Mouse (Mus musculus): ENCODE data around the gene Get4.

Get4 gene

DNA sequence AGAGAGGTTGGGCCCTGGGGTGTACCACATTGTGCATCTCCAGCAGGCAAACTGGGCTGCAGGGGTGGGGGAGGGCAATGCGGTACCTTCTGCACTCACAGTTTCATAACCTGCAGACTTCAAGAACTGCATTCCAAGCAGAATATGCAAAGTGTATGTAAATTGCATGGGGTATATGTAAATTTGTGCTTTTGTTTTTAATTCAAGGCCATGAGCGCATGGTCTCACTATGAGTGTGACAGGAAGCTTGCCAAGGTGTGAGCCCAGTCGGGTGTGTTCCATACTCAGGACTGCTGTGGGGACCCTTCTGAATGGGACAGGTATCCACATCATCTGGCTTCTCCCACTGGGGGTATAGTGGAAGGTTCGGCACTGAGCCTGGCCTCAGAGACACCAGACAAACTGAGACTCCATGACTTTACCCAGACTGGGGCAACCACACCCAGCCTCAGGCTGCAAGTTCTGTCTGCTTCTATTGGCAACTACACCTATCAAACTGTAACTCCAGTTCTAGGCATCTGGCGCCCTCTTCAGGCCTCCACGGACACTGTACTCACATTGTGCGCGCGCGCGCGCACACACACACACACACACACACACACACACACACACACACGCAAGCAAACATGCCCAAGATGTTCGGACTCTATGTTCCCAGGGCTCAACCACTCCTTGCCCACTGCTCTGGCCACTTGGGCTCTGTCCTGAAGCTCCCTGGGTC is 31.5 kb downstream of the Get4 start:
- no peak for DNase-seq (ENCODE audit: low read depth, low spot score)

- no peak for DNase-seq (ENCODE audit: low read depth, low spot score)
Measured at GRCm38 (mm10) chr5:139285383-139286067, 33.4 kb downstream of the Get4 start.

DNA sequence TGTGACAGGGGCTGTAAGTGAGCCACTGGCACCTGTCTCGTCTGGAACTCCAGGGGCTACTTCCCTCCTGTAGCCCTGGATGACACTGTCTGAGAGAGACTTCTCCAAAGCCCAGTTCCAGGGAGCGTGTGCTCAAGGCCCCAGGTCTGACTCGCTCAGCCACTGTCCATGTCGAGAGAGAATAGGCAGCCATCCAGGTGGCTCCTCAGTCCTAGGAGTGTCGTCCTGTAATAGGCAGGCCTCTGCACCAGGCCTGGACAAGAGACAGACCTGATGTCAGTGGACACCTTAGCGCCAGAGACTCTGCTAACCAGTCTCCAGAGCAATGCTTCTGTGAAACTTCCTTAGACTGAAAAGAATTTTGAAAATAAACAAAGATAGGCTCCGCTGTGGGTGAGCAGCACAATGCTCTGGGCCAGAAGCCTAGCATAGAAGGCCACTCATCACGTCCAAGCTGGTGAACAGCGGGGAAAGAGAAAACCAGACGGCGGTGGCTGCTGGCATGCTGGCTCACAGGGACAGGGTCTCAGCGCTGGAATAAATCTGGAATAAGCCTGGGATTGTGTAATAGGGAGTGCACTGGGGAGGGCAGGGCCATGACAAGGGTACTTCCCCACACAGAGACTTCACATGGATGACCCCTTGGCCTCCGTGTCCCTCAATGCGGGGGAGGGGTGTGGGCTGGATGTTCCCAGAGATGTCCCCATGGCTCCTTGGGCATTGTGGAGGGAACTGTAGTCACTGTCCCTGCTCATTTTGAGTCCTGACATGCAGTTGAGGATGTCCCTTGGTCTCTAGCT is 34.2 kb downstream of the Get4 start:
- DNase-seq (ENCODE audit: low read depth, low spot score) = no peak

DNA sequence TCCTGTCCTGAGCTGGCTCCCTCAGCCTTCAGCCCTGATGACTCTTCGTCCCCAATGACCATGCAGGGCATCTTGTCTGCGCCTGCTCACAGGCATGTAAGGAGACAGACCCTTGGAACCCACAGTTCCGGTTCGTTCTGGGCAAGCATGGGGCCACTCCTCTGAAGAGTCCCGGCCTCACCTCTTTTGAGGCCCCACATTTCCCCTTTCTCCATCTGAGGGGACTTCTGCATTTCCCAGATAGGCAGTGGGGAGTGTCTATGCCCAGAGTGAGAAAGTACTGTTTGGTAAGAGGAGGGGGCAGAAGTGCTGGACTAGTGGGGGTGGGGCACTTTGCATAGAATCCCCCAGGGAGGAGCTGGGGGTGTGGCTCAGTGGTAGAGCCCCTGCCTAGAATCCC is 35.0 kb downstream of the Get4 start:
- DNase-seq (ENCODE audit: low read depth, low spot score) = no peak

DNA sequence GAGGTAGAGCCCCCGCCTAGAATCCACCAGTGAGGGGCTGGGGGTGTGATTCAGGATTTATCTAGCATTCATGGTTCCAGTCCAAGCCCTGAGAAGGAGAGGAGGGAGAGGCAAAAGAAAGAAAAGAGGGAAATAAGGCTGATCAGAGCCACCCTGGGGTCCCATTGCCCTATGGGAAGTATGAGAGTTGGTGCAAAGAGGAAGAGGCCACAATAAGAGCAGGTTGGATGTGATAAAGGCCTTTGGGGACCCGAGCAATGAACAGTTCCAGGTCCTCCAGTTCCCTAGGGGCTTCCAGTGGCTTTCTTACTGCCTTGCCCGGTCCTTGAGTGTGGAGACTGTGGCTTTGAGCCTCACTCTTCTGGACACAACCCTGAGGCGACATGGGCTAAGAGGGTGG is 35.7 kb downstream of the Get4 start:
- DNase-seq (ENCODE audit: low read depth, low spot score) = no peak

DNA sequence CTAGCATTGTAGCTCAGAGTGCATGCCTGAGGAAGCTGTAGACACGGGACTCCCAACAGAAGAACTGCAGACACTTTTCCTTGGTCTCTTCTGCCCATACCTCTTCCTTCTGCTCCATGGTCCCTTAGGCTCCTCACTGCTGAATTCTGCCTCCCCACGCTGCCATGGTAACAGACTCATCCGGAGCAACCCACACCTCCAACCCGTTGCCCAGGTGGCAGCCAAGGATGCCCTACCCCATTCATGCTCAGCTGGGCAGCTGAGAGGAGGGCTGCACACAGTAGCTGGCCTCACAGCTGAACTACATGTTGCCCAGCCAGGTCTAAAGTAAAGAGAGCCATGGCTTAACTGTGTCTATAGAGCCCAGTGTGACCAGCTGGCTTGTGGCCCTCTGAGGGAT is 36.5 kb downstream of the Get4 start:
- DNase-seq (ENCODE audit: low read depth, low spot score) = no peak

DNA sequence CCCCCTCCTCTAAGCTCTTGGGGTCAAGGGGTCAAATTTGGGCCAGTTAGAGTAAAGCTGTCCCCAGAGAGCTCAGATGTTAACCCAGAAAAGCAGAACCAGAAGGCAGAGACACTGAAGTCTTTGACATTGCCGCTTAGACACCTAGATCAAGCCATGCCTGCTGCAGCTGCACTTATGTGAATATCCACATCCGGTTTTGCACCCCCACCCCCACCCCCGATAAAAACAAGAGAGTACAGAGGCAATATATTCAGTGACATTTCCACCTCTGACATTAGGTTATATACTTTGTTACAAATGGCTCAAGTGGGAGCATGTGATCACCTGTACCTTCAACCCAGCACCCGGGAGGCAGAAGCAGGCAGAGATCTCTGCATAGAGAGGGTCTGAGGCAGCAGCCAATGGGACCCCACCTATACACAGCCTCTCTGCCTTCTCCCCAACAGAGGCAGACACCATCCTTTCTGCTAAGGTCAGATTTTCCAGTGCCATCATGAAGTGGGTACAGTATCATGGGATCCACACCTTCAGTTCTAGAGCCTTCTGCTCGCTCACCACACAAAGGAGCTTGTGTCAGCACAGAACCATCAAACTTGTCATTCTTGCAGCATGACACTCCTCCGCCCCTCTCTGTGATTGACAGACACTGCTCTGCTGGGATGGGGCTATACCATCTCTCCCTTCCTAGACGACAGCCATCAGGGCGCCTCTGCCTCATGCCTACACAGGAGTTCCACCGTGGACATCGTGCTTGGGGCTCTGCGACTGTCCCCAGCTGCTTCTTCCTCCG is 38.5 kb downstream of the Get4 start:
- no peak for DNase-seq (ENCODE audit: low read depth, low spot score)

- no peak for DNase-seq (ENCODE audit: low read depth, low spot score)
Measured at GRCm38 (mm10) chr5:139291811-139292560, 39.9 kb downstream of the Get4 start.

DNA sequence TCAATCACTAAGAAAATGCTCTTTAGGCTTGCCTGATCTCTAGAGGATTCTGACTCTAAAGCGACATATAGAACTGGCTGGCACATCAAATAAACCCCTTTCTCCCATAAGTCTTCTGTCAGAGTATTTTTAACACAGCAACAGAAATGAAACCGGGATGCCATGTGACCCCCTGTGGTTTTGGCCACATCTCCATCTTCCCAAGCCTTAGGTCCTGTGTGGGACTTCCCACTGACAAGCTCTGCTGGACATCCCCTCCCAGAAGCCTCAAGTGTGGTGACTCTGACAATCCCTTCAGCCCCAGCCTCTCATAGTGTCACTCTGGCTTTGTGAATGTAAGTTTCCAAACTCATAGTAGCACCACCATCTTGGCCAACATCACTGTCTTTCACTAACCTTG is 42.0 kb downstream of the Get4 start:
- no peak for DNase-seq (ENCODE audit: low read depth, low spot score)

GRCm38 (mm10) chr5:139297092-139297491 is 45.0 kb downstream of the Get4 start:
- DNase-seq (ENCODE audit: low read depth, low spot score) = no peak

DNA sequence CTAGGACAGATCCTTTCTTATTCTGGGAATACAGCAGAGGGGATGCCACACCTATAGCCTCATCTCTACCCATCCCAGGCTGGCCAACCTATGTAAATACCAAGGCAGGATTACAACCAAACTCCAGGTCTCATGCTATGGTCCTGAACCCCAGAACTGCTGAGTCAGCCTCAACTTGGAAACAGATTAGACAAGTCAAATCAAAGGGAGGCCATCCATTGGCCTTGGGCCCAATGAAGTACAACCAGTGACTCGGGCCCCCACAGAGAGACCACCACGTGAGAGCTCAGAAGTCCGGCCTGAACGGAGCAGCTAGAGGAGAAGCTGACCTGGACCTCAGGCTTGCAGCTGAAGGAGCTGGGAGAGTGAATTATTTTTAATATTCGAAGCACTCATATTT is 45.6 kb downstream of the Get4 start:
- no peak for DNase-seq (ENCODE audit: low read depth, low spot score)

DNA sequence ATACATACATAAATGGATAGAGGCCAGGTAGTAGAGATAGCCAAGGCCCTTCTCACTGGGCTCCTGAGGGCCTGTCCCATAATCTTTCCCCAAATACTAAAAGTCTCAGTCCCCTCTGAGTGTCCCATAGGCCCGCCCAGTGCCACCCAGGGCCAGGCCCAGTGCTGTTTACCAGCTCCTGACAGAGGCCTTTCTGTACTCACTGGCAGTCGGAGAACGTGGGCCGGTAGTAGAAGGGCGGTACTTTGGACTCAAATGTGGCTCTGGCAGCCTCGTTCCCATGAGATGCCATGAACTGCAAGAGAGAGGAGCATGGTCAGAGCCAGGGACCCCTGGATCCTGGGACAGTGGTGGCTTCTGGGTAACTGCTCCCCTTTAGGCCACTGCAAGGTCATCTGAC is 50.0 kb downstream of the Get4 start:
- no peak for DNase-seq (ENCODE audit: low read depth, low spot score)

- DNase-seq (ENCODE audit: low read depth, low spot score) = no peak
Measured at GRCm38 (mm10) chr5:139303646-139304061, 51.5 kb downstream of the Get4 start.

DNA sequence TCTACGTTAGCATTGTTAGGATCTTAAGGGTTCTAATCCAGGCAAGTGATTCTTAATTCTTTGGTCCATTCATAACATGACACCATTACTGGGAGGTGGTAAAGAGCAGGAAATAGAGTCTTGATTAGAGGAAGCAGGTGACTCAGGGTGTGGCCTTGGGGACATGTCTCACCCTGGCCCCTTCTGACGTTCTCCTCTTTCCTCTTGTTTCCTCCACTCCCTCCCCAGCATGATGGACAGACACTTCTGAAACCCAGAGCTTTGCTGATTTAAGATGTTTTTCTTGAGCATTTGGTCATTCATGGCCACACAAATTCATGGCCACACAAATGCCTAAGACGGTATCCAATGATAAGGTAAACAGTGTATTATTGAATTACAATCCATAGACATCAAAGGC is 57.8 kb downstream of the Get4 start:
- DNase-seq (ENCODE audit: low read depth, low spot score) = no peak

- no peak for DNase-seq (ENCODE audit: low read depth, low spot score)
Measured at GRCm38 (mm10) chr5:139310477-139310876, 58.4 kb downstream of the Get4 start.

- no peak for DNase-seq (ENCODE audit: low read depth, low spot score)
Measured at GRCm38 (mm10) chr5:139311822-139312221, 59.7 kb downstream of the Get4 start.

- no peak for DNase-seq (ENCODE audit: low read depth, low spot score)
Measured at GRCm38 (mm10) chr5:139313536-139313935, 61.4 kb downstream of the Get4 start.

GRCm38 (mm10) chr5:139314941-139315642 is 63.0 kb downstream of the Get4 start:
- no peak for DNase-seq (ENCODE audit: low read depth, low spot score)

DNA sequence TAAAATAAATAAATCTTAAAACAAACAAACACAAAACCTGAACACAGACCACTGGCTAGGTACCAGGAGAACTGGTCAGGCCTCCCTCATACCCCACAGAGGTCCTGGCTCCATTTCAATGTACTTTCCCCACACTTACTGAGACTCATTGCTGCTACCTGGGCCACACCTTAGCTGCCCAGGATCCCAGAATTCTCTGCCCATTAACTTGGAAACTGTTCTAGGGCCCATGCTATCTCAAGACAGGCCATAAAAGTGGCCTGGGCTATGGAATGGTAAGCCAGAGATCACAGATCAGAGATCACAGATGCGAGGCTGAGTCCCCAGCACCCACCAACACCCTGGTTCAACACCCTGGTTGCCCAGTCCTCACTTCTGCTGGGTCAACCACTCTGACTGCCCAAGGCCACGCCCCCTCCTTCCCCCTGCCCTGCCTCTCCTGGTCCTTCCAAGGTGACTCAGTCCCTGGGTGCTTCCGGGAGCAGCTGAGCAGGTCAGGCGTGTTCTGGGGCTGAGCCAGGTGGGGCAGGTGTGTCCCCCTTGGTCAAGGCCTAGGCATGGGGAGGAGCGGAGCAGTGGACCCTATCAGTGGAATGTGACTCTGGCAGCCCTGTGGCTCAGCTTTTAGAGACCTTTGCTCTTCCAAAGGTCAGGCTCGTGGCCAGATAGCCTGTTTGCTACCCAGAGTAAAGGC is 65.0 kb downstream of the Get4 start:
- no peak for DNase-seq (ENCODE audit: low read depth, low spot score)
